Mouse (Mus musculus): ENCODE measurements around the gene Dip2c.

GRCm38 (mm10) chr13:9684153-9684923, 408.0 kb downstream of the Dip2c start:
- TF ChIP-seq CTCF (IDR thresholded peaks at IDR 0.05; ENCODE audit: low read depth) (no peak), EP300 (IDR thresholded peaks at IDR 0.05; ENCODE audit: low read depth) (no peak)
